Mouse (Mus musculus) cerebellum, adult 2 months (tissue): ENCODE data around the gene Ccser2.

Experiments
- CTCF ChIP-seq: fragments of 200-500 bp; IDR thresholded peaks from 2 replicates; pipeline ENCODE4 v1.5.1; 2011; ENCODE audit warnings: low read depth, mild to moderate bottlenecking, control low read depth, low read length, moderate library complexity, borderline replicate concordance; ENCODE audit not compliant: insufficient read depth
- POLR2A ChIP-seq: fragments of 200-500 bp; IDR thresholded peaks from 2 replicates; pipeline ENCODE4 v1.6.1; 2011; ENCODE audit warnings: low read length, control low read depth, borderline replicate concordance; ENCODE audit not compliant: insufficient read depth

- TF ChIP-seq POLR2A (no peak), CTCF (no peak)
Observed at GRCm38 (mm10) chr14:36911738-36912137, 56.8 kb downstream of the Ccser2 start.
